Mouse (Mus musculus): ENCODE results near the gene Sct.

DNA sequence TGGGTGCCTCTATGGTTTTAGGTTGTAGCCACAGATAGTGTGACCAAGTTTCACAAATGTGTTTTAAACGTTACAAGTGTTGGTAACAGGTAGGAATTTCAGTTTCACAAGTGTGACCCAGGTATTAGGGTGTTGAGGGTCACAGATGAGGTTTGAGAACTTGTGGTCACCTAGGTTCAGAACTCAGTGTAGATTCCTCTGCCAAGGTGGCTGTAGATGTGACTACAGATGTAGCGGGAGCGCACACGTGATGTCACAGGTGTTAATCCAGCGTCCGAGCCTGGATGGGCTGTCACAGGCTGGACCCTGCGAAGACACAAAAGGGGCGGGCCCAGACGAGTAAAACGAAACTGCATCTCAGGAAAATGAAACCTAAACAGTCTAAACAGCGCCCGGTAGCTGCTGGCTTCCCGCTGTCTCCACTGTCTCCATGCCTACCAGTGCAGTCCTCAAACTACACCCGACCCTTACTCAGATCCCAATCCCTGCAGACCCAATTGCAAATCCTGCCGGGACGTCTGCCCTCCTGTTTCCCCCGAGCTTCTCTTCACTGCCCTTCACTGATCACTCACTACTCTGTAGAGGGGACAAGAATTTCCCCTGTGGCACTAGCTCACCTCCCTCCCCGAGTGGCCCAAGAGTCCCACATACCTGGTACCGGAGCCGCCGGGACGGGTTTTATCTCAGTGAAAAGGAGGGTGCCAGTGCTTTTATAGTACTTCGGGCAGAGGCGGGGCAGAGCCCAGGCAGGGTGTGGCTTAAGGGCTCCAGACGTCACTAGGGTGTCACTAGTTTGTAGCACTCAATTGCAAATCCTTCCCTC lies 13.0 kb downstream of the Sct start, which contains the start of gene Irf7:
- TF ChIP-seq POLR2A (IDR thresholded peaks at IDR 0.05; ENCODE audit: borderline replicate concordance, control insufficient read depth, low read depth, low read length) = peak; percentile 81; the same call in 1 of the 2 replicates
- no peak for TF ChIP-seq CTCF (IDR thresholded peaks at IDR 0.05; ENCODE audit: control insufficient read depth, insufficient read depth, low read length)

Data from bone marrow, adult 2 months (tissue).